Mouse (Mus musculus) heart, embryonic 14.5 days (tissue): ENCODE measurements around the gene Ces1d. TPM values are rescaled to one million over a fixed set of nuclear protein-coding genes. Genes with fewer than 3 reads are reported as not detected.

Source experiments
- ATAC-seq: fragments of 200-750 bp; cut with Nextera tagmentation; 2 replicates; pipeline ENCODE4 v1.8.0; 2017; ENCODE audit warnings: low read depth, moderate TSS enrichment; ENCODE audit not compliant: insufficient number of reproducible peaks, insufficient read depth, low FRiP score
- H3K27ac ChIP-seq, 2 experiments: fragments of 200-500 bp in 1 of 2; fragments of 300-500 bp in 1 of 2; sonication (generic) in 1 of 2; replicated peaks in 1 of 2; 2 replicates each; pipeline ENCODE4 v1.5.1; 2012 to 2014; ENCODE audit warnings: low read depth in 2 of 2, low read length in 2 of 2, control low read depth in 1 of 2, mild to moderate bottlenecking in 1 of 2, mixed read lengths in 1 of 2; ENCODE audit not compliant: control insufficient read depth in 1 of 2, insufficient read depth in 1 of 2
- H3K27me3 ChIP-seq: fragments of 300-500 bp; sonication (generic); 2 replicates; pipeline ENCODE4 v1.6.1; 2014; ENCODE audit warnings: mild to moderate bottlenecking, low read length, control low read depth; ENCODE audit not compliant: control insufficient read depth, insufficient read depth
- H3K36me3 ChIP-seq: fragments of 300-500 bp; sonication (generic); 2 replicates; pipeline ENCODE4 v1.6.1; 2014; ENCODE audit warnings: mild to moderate bottlenecking, control low read depth, low read length, mixed read lengths; ENCODE audit not compliant: control insufficient read depth, insufficient read depth
- H3K4me1 ChIP-seq, 2 experiments: fragments of 200-500 bp in 1 of 2; fragments of 300-500 bp in 1 of 2; sonication (generic) in 1 of 2; 2 replicates each; pipeline ENCODE4 v1.6.1; 2012 to 2014; ENCODE audit warnings: low read length in 2 of 2, control low read depth in 1 of 2, mixed read lengths in 1 of 2; ENCODE audit not compliant: control insufficient read depth in 2 of 2, insufficient read depth in 2 of 2
- H3K4me2 ChIP-seq: fragments of 300-500 bp; sonication (generic); 2 replicates; pipeline ENCODE4 v1.6.1; 2014; ENCODE audit warnings: mild to moderate bottlenecking, low read length
- H3K4me3 ChIP-seq, 2 experiments: fragments of 200-500 bp in 1 of 2; fragments of 300-500 bp in 1 of 2; sonication (generic) in 1 of 2; 2 replicates each; pipeline ENCODE4 v1.5.1; 2012 to 2014; ENCODE audit warnings: low read length in 2 of 2, mild to moderate bottlenecking in 2 of 2, control low read depth in 1 of 2, low read depth in 1 of 2, moderate library complexity in 1 of 2; ENCODE audit not compliant: control insufficient read depth in 1 of 2, insufficient read depth in 1 of 2
- H3K9ac ChIP-seq: fragments of 300-500 bp; sonication (generic); 2 replicates; pipeline ENCODE4 v1.6.1; 2014; ENCODE audit warnings: mild to moderate bottlenecking, low read length
- H3K9me3 ChIP-seq: fragments of 300-500 bp; sonication (generic); 2 replicates; pipeline ENCODE4 v1.6.1; 2016; ENCODE audit warnings: low read length, control low read depth; ENCODE audit not compliant: control insufficient read depth
- WGBS: fragments of 180-500 bp; shearing (Covaris S2); extraction: QIAGEN DNeasy Blood & Tissue Kit; methylation state at CpG from one replicate; pipeline ENCODE4 v1.1.7; 2014; 5-methylcytosine and 5-hydroxymethylcytosine counted together
- polyA plus RNA-seq: library from polyadenylated mRNA; unstranded; fragments of >200 nt; fragmentation: Nextera tagmentation; extraction: Ambion mirVana; gene quantifications from 2 replicates; pipeline ENCODE4 v1.2.1, GENCODE M21; 2014

The Ces1d gene
- polyA plus RNA-seq, 1 experiment from 2014 or later: 0.39 TPM

DNA sequence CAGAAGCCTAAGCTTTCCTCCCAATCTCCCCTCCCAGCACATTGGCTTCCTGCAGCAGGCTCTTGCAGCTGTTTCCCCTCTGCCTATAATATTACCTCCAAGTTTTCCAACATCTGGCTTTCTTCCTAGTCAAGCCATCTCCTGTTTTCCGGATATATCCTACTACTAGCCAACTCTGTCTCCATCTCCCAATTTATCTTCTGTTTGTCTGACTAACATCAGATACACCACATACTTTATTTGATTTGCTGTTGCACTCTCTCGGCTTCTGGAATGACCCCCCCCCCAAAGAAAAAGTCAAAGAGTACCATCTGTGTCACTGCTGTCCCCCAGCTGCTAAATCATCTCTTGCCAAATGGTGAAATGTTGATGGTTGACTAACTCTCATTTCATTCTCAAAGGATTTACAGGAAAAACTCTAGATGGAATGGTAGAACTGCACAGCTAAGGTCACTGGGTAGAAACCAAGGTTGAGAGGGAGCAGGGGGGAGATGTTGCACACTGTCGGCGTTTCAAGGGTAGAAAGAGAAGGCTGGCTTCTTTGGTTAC, 17.0 kb downstream of the Ces1d start:
- Histone ChIP-seq H3K4me1 (peaks cover 3 to 7% of the 10 kb centered on the region in 2 experiments; a peak in 2 of 4 replicates), H3K27ac (no peak overlapping the region), H3K4me2 (no peak overlapping the region), H3K27me3 (no peaks in the 10 kb centered on the region), H3K36me3 (no peaks in the 10 kb centered on the region), H3K9me3 (no peaks in the 10 kb centered on the region), H3K9ac (no peak overlapping the region), H3K4me3 (no peak overlapping the region)
- 69% methylated on average over 4 of the region's 4 CpGs for WGBS
- no peak for ATAC-seq

DNA sequence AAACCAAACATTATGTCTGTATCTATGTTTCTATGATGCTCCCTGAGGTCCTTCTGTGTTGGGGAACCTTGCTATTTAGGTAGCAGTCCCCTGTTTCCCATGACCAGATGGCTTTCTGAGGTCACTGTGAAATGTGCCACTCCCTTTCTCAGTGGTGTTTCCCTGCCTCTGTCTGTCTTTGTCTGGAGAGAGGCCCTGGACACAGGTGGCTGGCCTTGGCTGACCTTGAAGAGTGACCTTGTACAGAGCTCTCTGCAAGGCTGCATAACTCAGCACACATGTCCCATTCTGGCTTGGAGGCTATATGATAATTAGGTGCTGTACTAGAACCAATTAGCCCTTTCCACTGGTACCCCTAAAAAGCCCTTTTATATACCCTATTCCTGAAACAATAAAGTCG, 21.0 kb downstream of the Ces1d start:
- Histone ChIP-seq H3K9ac (no peak overlapping the region), H3K36me3 (no peaks in the 10 kb centered on the region), H3K4me3 (no peak overlapping the region), H3K27me3 (no peaks in the 10 kb centered on the region), H3K4me2 (no peak overlapping the region), H3K9me3 (no peaks in the 10 kb centered on the region), H3K4me1 (peaks cover 5 to 20% of the 10 kb centered on the region in 2 experiments), H3K27ac (no peak overlapping the region)
- no peak for ATAC-seq
- WGBS: 56% methylated on average over 1 of the region's 1 CpGs

GRCm38 (mm10) chr8:93174554-93174953, 23.1 kb downstream of the Ces1d start:
- Histone ChIP-seq H3K9me3 (no peaks in the 10 kb centered on the region), H3K4me1 (peaks cover 5 to 20% of the 10 kb centered on the region in 2 experiments), H3K36me3 (no peaks in the 10 kb centered on the region), H3K27me3 (no peaks in the 10 kb centered on the region), H3K9ac (no peak overlapping the region), H3K4me3 (no peak overlapping the region), H3K4me2 (no peak overlapping the region), H3K27ac (no peak overlapping the region)
- no peak for ATAC-seq
- WGBS: 54% methylated on average over 2 of the region's 2 CpGs

GRCm38 (mm10) chr8:93171846-93172590, 25.6 kb downstream of the Ces1d start:
- no peaks in the 10 kb centered on the region for H3K27me3 ChIP-seq
- H3K4me1 ChIP-seq: peaks cover 5 to 20% of the 10 kb centered on the region in 2 experiments
- H3K36me3 ChIP-seq: no peaks in the 10 kb centered on the region
- no peak overlapping the region for H3K9ac ChIP-seq
- peak; percentile 39; the same call in 1 of the 2 replicates for ATAC-seq
- no peaks in the 10 kb centered on the region for H3K9me3 ChIP-seq
- WGBS: 30% methylated on average over 1 of the region's 1 CpGs
- no peak overlapping the region for H3K4me2 ChIP-seq
- 0 out of 4 replicates have a peak overlapping the region, but pooled peaks have one; percentile 21 to 24 for H3K27ac ChIP-seq
- no peak overlapping the region for H3K4me3 ChIP-seq

DNA sequence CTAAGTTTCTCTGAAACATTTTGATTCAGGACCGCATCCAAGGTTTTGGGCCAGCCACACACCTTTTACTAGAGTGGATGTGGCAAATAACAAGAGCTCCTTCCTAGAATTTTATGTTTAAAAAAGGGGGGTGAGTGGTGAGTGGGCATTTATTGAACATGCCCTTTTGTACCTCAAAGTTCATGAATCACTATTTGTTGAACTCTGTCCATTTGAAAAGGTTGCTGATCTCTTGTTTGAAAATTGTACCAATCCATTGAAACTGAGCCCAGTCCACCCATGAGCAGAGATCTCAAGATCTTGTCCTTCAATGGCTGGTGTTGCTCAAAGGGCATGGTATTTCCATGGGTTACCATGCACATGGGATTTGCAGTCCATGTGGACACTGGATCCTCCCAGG, 34.3 kb downstream of the Ces1d start:
- Histone ChIP-seq H3K9me3 (no peaks in the 10 kb centered on the region), H3K4me2 (no peak overlapping the region), H3K4me1 (no peaks in the 10 kb centered on the region), H3K4me3 (no peak overlapping the region), H3K27ac (no peak overlapping the region), H3K9ac (no peak overlapping the region), H3K36me3 (no peaks in the 10 kb centered on the region), H3K27me3 (no peaks in the 10 kb centered on the region)
- 76% methylated on average over 1 of the region's 1 CpGs for WGBS
- no peak for ATAC-seq

- WGBS: 79% methylated on average over 1 of the region's 1 CpGs
- Histone ChIP-seq H3K9ac (no peak overlapping the region), H3K4me2 (no peak overlapping the region), H3K27me3 (no peaks in the 10 kb centered on the region), H3K27ac (no peak overlapping the region), H3K9me3 (no peaks in the 10 kb centered on the region), H3K36me3 (no peaks in the 10 kb centered on the region), H3K4me1 (no peaks in the 10 kb centered on the region), H3K4me3 (no peak overlapping the region)
- ATAC-seq: no peak
Measured at GRCm38 (mm10) chr8:93151401-93151800, 46.2 kb downstream of the Ces1d start.

GRCm38 (mm10) chr8:93147331-93147730, 50.3 kb downstream of the Ces1d start:
- no peak for ATAC-seq
- no peak overlapping the region for H3K27ac ChIP-seq
- H3K36me3 ChIP-seq: no peaks in the 10 kb centered on the region

More at GRCm38 (mm10) chr8:93147331-93147730, 50.3 kb downstream of the Ces1d start:
- Histone ChIP-seq H3K9ac (no peak overlapping the region), H3K4me1 (no peaks in the 10 kb centered on the region), H3K27me3 (no peaks in the 10 kb centered on the region), H3K4me3 (no peak overlapping the region), H3K4me2 (no peak overlapping the region), H3K9me3 (no peaks in the 10 kb centered on the region)
